Mouse (Mus musculus): ENCODE results near the gene Cbs.

Cbs gene

DNA sequence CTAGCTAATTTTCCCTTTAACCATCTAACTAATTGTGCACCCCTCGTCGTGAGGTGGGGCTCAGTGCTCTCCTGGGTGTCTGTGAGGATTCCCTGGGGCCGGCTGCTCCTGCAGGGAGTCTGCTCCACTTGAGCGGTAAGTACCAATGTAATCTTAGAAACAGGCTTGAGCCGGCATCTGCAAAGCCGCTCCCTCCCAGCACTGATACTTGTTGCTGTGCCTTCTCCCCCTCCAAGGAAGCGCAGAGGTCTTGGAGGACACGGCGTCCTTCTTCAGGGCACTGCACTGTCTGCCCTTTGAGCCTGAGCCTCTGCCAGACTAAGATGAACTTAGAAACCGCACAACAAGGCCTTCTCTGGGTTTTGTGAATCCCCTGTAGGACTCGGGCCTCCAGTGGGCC is 46.2 kb downstream of the Cbs start:
- no peak for DNase-seq (ENCODE audit: low read depth, low spot score)

DNA sequence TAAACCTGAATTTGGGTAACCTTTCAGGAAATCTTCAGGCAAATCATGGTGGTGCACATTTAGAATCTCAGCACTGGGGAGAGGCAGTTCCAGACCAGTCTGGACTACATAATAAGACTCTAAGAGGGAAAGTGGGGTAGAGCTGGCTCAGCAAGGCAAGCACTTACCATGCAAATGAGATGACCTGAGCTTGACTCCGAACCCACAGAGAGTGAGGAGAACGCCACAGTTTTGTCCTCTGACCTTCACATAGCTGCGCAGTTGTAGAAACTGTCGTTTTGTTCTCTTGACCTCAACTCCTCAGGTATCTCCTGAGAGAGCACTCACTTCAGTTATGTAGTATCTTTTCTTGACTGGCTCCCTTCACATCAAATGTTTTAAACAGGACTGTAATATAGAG is 48.3 kb downstream of the Cbs start:
- no peak for DNase-seq (ENCODE audit: low read depth, low spot score)

DNA sequence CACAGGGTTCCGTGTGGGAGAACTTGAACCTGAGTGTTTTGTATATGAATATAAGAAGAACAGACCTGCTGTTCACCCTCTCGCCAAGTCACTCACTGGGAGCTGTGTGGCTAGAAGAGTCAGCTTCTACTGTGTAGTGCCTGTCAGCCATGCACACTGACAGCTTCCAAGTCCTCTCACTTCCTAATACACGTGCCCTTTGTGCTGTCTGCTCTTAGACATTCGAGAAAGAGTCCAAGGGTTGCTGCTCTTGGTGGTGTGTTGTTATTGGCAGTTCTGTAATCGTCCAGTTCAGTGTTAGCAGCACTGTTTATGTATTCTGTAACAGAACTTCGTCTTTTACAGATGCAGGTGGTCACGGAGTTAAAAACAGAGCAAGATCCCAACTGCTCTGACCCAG is 48.9 kb downstream of the Cbs start:
- no peak for DNase-seq (ENCODE audit: low read depth, low spot score)

DNA sequence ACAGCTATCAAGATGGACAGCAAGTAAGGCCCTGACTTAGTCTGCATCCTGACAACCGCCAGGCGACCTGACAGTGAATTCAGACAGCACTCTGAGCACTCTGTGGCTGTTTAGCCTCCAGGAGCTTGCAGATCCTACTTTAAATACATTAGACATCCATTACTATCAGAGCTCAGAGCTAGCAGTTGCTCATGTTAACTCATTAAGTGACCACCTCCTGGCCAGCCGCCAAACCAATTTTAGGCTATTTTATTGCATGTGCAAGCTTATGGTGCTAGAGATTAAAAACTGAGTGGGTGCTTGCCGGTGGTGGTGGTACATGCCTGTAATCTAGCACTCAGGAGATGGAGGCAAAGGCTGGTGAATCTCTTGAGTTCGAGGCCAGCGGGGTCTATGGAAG is 53.3 kb downstream of the Cbs start:
- no peak for DNase-seq (ENCODE audit: low read depth, low spot score)

DNA sequence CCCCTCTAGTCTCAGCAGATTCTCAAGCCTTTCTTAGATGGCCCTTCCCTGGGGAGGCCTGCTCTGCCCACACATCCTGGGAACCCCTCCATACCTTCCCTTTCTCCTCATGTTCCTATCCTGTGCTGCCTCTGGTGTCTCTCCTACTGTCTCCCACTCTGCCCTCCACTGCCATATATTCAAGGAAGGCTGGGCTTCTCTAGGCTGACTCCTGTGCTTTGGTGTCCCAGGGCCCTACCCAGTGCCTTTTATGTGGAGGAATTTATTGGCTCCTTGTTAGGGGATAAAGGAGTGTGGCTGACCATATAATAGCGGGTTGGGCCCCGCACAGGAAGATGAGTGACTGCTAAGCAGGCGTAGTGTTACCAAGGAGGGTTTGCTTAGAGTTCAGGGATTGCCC is 53.9 kb downstream of the Cbs start:
- DNase-seq (ENCODE audit: low read depth, low spot score): no peak

DNA sequence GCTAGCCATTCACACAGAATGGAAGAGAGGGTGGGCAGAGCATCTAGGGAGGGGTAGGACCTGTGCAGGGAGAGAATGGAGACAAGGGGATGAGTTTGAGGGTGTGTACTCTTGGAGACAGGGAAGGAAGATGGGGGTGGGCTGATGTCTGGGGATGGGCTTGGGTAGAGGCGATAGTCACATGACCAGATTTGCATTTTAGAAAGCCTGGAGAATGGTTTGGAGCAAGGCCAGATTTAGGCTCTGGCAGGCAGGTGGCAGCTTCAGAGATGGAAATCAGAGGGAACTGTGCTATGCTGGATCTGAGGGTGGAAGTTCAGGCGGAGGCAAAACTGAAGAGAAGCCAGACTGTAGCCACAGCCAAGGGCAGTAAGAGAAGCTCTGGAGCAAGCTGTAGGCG is 56.7 kb downstream of the Cbs start:
- no peak for DNase-seq (ENCODE audit: low read depth, low spot score)

DNA sequence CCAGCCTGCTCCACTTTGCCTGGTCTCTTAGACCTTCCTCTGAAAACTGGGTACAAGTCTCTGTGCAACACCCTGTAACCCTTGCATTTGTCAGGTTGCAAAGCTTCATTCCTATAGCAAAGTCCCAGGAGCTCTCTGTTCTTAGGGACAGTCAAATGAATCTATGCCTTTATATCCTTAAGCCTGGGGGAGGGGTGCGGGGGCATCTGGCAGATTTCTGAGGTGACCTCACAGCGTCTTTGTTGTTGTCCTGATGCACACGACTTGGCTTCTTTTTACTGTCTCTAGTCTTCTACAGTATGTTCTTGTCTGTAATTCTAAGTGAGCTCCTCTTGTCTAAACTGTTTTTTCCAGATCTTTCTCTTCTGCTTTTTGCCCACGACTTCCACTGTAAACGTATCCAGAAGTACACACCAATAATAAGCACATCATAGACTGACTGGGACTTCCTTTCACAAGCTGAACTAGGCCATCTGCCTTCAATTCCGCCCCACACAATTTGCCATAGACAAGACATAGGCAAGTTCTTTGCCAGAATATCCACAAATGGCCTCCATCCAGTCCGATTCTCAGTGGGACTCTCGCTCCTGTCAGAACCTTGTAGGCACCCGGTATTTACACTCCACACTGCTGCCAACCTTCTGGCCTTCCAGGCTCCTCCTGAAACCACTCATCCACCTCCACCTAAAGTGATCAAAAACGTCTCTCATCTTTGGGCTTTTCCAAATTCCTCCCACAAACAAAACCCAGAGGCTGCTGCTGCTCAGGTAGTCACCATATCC is 60.5 kb downstream of the Cbs start:
- DNase-seq (ENCODE audit: low read depth, low spot score): no peak

DNA sequence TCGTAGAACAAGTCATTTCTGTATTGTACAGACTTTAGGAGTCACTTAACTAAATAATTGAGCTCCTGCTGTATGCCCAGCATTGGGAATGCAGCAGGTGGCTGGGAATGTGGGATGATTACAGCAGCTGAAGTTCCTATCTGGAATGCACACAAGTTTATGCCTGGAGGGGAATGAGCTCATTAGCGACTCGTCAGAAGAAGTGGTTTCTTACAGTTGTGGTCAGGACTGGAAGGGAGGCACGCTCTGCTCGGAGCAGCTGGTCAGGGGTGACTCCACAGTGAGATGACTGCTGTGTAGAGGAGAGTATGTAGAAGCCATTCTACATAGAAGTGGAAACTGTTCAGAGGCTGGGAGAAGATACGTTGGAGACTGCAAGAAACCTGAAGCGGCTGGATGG is 62.4 kb downstream of the Cbs start:
- no peak for DNase-seq (ENCODE audit: low read depth, low spot score)

DNA sequence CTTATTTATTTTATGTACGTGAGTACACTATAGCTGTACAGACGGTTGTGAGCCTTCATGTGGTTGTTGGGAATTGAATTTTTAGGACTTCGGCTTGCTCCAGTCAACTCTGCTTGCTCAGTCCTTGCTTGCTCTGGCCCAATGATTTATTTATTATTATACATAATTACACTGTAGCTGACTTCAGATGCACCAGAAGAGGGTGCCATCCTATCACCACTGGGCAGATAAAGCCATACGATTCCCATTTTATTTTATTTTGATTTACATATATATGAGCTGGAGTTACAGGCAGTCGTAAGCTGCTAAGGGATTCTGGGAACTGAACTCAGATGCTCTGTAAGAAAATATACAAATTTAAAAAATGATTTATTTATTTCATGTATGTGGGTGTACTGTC is 65.3 kb downstream of the Cbs start:
- DNase-seq (ENCODE audit: low read depth, low spot score): no peak

DNA sequence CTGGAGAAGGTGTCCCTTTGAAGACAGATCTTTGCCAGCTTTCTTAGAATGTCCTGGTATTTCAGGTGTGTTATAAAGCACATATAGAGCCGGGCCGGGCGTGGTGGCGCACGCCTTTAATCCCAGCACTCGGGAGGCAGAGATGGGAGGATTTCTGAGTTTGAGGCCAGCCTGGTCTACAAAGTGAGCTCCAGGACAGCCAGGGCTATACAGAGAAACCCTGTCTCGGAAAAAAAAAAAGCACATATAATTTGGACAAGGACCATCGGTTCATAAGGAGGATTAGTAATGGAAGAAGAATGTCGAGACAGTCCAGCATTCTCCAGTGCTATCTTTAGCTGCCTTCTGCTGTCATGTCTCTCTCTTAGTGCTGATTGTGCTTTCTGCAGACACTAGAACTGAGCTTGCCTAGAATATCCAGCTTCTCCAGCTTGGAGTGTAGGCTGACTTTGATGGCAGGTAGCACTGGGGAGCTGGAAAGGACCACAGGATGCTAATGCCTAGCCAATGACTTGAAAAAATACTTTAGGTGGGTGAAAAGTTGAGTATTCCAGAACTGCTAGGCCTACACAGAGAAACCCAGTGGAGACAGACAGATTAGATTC is 66.6 kb downstream of the Cbs start:
- DNase-seq (ENCODE audit: low read depth, low spot score): peak; percentile 61

DNA sequence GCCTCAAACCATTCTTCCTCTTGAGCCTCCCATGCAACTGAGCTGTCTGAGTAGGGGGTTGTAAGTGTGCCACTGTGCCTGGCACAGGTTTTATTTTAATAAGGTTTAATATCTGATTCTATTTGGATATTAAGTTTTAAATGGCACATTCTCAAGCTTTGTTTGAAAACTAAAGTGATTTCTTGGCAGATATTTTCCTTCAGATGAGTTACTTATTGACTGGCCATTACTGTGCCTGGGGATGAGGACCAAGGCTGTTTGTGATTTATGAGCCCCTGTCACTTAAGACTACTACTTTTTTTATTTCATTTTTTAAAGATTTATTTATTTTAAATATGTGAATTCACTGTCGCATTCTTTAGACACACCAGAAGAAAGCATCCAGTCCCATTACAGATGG is 67.3 kb downstream of the Cbs start:
- DNase-seq (ENCODE audit: low read depth, low spot score): no peak

DNA sequence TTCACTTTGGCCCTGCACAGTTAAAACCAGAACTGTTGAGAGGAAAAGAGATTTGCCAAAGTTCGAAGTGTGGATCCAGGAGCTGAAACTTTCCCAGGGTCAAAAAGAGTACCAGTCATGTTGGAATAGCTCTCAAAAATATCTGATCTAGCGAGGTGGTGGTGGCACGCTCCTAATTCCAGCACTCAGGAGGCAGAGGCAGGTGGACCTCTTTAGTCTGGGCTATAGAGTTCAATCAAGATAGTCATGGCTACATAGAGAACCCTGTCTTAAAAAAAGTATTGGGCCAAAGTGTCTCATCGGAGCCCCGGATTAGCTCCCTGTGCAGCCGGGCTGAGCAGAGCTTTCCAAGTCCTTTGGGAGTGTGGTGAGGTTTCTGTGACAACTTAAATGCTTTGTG is 70.8 kb downstream of the Cbs start:
- no peak for DNase-seq (ENCODE audit: low read depth, low spot score)

DNA sequence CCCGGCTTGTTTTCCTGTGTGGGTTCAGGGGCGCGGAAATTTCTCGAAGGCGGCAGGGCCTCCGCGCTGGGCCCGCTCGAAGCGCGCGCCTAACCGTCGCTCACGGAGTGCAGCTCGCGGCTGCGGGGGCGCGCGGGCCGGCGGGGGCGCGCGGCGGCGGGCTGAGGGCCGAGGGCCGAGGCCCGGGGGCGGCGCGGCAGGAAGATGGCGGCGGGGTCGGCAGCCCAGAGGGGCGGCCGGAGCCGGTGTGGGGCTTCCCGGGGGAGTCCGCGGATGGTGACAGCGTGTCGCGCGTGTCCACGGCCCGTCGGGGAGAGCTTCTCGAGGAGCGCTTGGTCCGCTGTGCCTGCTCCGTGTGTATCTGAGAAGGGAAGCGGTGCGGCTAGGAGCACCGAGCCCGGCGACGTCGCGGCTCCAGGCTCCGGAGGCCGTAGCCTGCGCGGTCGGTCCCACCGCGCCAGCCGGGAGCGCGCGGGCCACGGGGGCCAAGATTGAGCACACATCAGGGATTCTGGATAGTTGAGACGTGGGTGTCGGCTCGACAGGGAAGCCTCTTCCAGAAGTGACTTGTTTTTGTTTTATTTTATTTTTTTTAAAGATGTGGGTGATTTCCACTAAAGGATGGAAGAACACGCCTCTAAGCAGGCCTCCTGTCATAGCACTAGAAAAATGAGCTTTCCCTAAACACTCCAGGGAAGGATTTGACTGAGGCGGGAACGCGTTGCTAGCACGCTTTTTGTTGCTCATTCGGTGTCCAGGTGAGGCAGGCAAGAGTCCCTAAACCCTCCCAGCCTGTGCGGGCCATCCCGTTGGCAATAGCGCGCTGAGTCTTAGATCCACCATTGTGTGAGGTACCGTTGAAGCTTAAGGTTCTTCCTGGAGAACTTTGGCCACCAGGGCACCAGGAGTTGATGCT is 71.6 kb downstream of the Cbs start:
- peak; percentile 78 for DNase-seq (ENCODE audit: low read depth, low spot score)

DNA sequence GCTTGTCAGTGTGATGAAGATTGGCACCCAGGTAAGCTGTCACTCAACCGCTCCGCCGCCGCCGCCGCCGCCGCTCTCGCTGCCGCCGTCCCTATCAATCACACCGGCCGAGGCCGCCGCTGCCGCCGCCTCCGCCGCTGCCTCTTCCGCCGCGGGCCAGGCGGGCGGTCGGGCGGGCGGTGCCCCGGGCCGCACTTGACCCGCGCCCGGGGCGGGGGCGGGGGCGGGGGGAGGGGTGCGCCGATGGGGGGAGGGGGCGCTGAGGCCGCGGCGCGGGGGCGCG is 72.2 kb downstream of the Cbs start:
- DNase-seq (ENCODE audit: low read depth, low spot score): no peak

DNA sequence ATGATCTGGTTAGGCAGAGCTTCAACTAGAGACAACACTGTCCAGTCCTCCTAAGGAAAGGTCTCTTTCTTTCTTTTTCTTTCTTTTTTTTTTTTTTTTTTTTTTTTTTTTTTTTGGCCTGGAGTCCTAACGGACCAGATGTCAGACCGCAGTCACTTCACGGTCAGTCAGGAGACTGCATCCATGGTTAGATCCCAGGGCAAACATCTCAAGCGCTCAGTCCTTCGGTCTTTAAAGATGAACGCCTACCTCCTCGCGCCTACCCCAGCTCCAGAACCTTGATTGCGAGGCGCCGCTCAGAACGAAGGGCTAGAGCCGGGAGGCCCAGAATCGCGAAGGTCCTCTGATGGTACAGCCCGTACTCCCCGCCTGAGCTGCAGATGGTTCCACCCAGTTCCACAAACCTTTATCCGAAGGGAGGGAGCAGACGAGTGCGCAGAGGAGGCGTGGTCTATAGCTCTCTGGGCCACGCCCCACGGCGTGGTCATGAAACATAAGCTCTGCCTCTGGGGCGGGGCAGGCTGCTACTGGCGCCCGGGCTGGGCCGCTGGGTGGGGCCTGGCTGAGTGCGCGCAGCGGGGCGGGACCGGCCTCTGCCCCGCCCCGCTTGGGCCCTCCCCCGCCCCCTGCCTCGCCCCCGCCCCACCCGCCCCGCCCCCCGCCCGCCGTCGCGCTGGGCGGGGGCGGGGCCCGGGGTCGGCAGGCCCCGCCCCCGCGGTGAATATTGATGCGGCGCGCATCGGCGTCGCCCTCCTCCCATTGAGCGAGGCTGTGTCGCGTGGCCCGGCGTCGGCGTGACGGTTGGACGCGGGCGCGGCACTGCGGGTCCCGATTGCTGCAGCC is 72.8 kb downstream of the Cbs start, which contains the start of gene Pknox1:
TSS of gene Pknox1 (plus strand) at position 720 of the 843 bp plus-strand sequence.
- peak; percentile 100 for DNase-seq (ENCODE audit: low read depth, low spot score)

DNA sequence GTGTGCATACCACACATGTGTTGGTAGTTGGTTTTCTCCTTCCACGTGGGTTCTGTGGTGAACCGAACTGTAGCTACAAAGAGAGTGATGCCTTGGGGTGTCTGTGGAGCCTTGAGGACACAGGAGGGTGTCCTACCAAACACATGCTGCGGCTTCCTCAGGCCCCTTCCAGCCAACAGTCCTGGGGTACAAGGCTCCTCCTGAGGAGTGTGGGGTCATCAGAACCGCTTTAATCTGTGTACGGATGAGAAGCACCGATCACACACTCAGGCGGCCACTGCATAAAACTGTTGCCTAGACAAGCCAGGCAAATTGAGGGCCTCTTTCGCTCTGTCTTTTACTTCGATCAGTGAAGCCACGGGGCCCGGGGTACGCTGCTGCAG is 73.4 kb downstream of the Cbs start:
- no peak for DNase-seq (ENCODE audit: low read depth, low spot score)

DNA sequence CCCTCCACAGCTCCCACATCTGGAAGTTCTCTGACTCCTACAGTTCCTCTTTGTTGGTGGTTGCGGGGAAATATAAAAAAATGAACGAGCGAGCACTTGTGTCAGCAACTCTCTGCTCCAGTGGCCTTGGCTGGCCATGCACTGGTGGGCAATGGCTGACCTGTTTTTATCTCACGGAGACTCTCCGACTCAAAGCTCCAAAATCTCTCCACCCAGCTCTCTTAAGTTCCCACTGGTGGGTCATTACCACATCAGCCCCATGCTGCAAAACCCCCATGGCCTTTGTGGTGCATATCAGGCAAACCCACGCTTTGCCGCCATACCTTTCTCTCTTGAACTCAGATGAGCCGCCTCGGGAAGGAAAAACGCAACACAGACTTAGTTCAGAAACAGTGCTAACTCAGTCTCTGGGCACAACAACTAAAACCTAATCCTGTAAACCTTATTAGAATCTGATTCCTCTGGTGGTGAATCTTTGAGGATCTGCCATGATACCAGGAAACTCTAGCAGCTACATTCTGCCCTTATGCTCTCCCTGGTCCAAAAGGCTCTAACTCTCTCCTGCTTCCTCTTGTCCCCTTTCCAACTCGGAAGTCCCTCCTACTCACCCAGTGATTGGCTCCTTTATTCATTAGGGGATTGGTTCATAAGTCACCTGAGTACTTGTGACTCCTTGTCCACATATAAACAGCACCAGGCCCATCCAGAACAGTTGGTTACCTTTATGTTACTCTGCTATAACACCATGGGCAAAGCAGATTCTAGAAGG is 77.8 kb downstream of the Cbs start:
- DNase-seq (ENCODE audit: low read depth, low spot score): no peak
